Mouse (Mus musculus) MEL (cell line): Measurements from ENCODE around the gene Aars. TPM values are rescaled to one million over a fixed set of nuclear protein-coding genes. Genes with fewer than 3 reads are reported as not detected.
"Not testable (repeated sequence)": the region's sequence is repeated elsewhere in the genome, so short reads cannot be mapped to it uniquely, and the experiment has no call there.

Source experiments
- DNase-seq: peaks from one replicate; pipeline ENCODE4 v3.0.0; 2011; ENCODE audit warnings: low read depth, low spot score
- H3K27ac ChIP-seq: 2 replicates; pipeline ENCODE4 v1.5.1; 2012; ENCODE audit warnings: low read depth, mild to moderate bottlenecking, control low read depth, low read length, moderate library complexity; ENCODE audit not compliant: control insufficient read depth
- H3K27me3 ChIP-seq, 2 experiments: fragments of 150-350 bp in 1 of 2; sonication (generic) in 1 of 2; 2 replicates each; pipeline ENCODE4 v1.6.1; 2012; ENCODE audit warnings: low read length in 2 of 2, mild to moderate bottlenecking in 2 of 2, improper control_type of control experiment in 1 of 2, moderate library complexity in 1 of 2; ENCODE audit not compliant: insufficient read depth in 2 of 2, control insufficient read depth in 1 of 2
- H3K36me3 ChIP-seq, 2 experiments: 2 replicates each; pipeline ENCODE4 v1.6.1; 2012 to 2014; ENCODE audit warnings: low read length in 2 of 2, improper control_type of control experiment in 1 of 2, inconsistent platforms in 1 of 2, mild to moderate bottlenecking in 1 of 2; ENCODE audit not compliant: insufficient read depth in 2 of 2, control insufficient read depth in 1 of 2
- H3K4me1 ChIP-seq, 2 experiments: fragments of 150-350 bp in 1 of 2; sonication (generic) in 1 of 2; 2 replicates each; pipeline ENCODE4 v1.6.1; 2012; ENCODE audit warnings: low read length in 2 of 2, improper control_type of control experiment in 1 of 2, mild to moderate bottlenecking in 1 of 2; ENCODE audit not compliant: insufficient read depth in 2 of 2, control insufficient read depth in 1 of 2
- H3K4me3 ChIP-seq, 2 experiments: fragments of 150-350 bp in 1 of 2; sonication (generic) in 1 of 2; 2 replicates each; pipeline ENCODE4 v1.5.1; 2012; ENCODE audit warnings: low read depth in 2 of 2, low read length in 2 of 2, mild to moderate bottlenecking in 2 of 2, moderate library complexity in 2 of 2, control low read depth in 1 of 2, improper control_type of control experiment in 1 of 2; ENCODE audit not compliant: control insufficient read depth in 1 of 2, insufficient read depth in 1 of 2
- H3K79me2 ChIP-seq: 2 replicates; pipeline ENCODE4 v1.6.1; 2012; ENCODE audit warnings: mild to moderate bottlenecking, low read length, moderate library complexity; ENCODE audit not compliant: control insufficient read depth, poor library complexity, insufficient read depth
- H3K9ac ChIP-seq: 2 replicates; pipeline ENCODE4 v1.6.1; 2012; ENCODE audit warnings: low read depth, mild to moderate bottlenecking, control low read depth, low read length, moderate library complexity; ENCODE audit not compliant: control insufficient read depth, poor library complexity, severe bottlenecking
- H3K9me3 ChIP-seq: fragments of 150-350 bp; sonication (generic); replicated peaks from 2 replicates; pipeline ENCODE4 v1.6.1; 2012; ENCODE audit warnings: mild to moderate bottlenecking, low read length, improper control_type of control experiment, moderate library complexity; ENCODE audit not compliant: insufficient read depth
- CHD1 ChIP-seq: IDR thresholded peaks from 2 replicates; pipeline ENCODE4 v1.6.1; 2012; ENCODE audit warnings: low read depth, mild to moderate bottlenecking, inconsistent platforms, low read length, improper control_type of control experiment
- CHD2 ChIP-seq: IDR thresholded peaks from 2 replicates; pipeline ENCODE4 v1.6.1; 2011; ENCODE audit warnings: low read length, improper control_type of control experiment
- CTCF ChIP-seq, 3 experiments: IDR thresholded peaks in 2 of 3; conservative IDR thresholded peaks in 1 of 3; 2 replicates each; pipeline ENCODE4 v1.5.1; 2011 to 2012; ENCODE audit warnings: low read length in 3 of 3, low read depth in 2 of 3, mild to moderate bottlenecking in 2 of 3, improper control_type of control experiment in 1 of 3, inconsistent platforms in 1 of 3, mixed read lengths in 1 of 3, moderate library complexity in 1 of 3; ENCODE audit not compliant: control insufficient read depth in 1 of 3, insufficient read depth in 1 of 3, poor library complexity in 1 of 3, severe bottlenecking in 1 of 3
- ELF1 ChIP-seq: IDR thresholded peaks from 2 replicates; pipeline ENCODE4 v1.6.1; 2014; ENCODE audit warnings: low read depth, mild to moderate bottlenecking, inconsistent platforms, low read length, improper control_type of control experiment, moderate library complexity
- EP300 ChIP-seq, 2 experiments: IDR thresholded peaks; 2 replicates each; pipeline ENCODE4 v1.6.1; 2011; ENCODE audit warnings: improper control_type of control experiment in 2 of 2, low read length in 2 of 2, low read depth in 1 of 2, mild to moderate bottlenecking in 1 of 2
- GABPA ChIP-seq: IDR thresholded peaks from 2 replicates; pipeline ENCODE4 v1.6.1; 2012; ENCODE audit warnings: low read depth, mild to moderate bottlenecking, inconsistent platforms, low read length, improper control_type of control experiment, moderate library complexity
- GATA1 ChIP-seq: IDR thresholded peaks from 2 replicates; pipeline ENCODE4 v1.6.1; 2011; ENCODE audit warnings: low read depth, low read length, improper control_type of control experiment
- JUND ChIP-seq: IDR thresholded peaks from 2 replicates; pipeline ENCODE4 v1.6.1; 2011; ENCODE audit warnings: low read depth, mild to moderate bottlenecking, improper control_type of control experiment, low read length
- KAT2A ChIP-seq: conservative IDR thresholded peaks from 2 replicates; pipeline ENCODE4 v1.6.1; 2012; ENCODE audit warnings: low read depth, low read length, improper control_type of control experiment, inconsistent platforms
- MAX ChIP-seq: IDR thresholded peaks from 2 replicates; pipeline ENCODE4 v1.6.1; 2011; ENCODE audit warnings: low read length, improper control_type of control experiment
- MAZ ChIP-seq: IDR thresholded peaks from 2 replicates; pipeline ENCODE4 v1.6.1; 2012; ENCODE audit warnings: low read depth, mild to moderate bottlenecking, inconsistent platforms, low read length, improper control_type of control experiment
- MXI1 ChIP-seq: IDR thresholded peaks from 2 replicates; pipeline ENCODE4 v1.6.1; 2011; ENCODE audit warnings: mild to moderate bottlenecking, low read depth, low read length, improper control_type of control experiment
- NELFE ChIP-seq: IDR thresholded peaks from 2 replicates; pipeline ENCODE4 v1.6.1; 2011; ENCODE audit warnings: low read depth, low read length, improper control_type of control experiment
- POLR2A ChIP-seq, 2 experiments: IDR thresholded peaks; 2 replicates each; pipeline ENCODE4 v1.6.1; 2011 to 2012; ENCODE audit warnings: low read length in 2 of 2, mild to moderate bottlenecking in 2 of 2, control low read depth in 1 of 2, improper control_type of control experiment in 1 of 2, low read depth in 1 of 2, moderate library complexity in 1 of 2; ENCODE audit not compliant: control insufficient read depth in 1 of 2, insufficient read depth in 1 of 2, poor library complexity in 1 of 2
- RCOR1 ChIP-seq: IDR thresholded peaks from 2 replicates; pipeline ENCODE4 v1.6.1; 2012; ENCODE audit warnings: low read depth, mild to moderate bottlenecking, inconsistent platforms, low read length, improper control_type of control experiment
- SIN3A ChIP-seq: IDR thresholded peaks from 2 replicates; pipeline ENCODE4 v1.6.1; 2012; ENCODE audit warnings: low read length, improper control_type of control experiment, inconsistent platforms
- TAL1 ChIP-seq: IDR thresholded peaks from 2 replicates; pipeline ENCODE4 v1.6.1; 2012; ENCODE audit warnings: mild to moderate bottlenecking, inconsistent platforms, low read length, moderate library complexity, mixed read lengths
- TBP ChIP-seq: IDR thresholded peaks from 2 replicates; pipeline ENCODE4 v1.8.0; 2011; ENCODE audit warnings: low read depth, low read length, improper control_type of control experiment
- UBTF ChIP-seq: IDR thresholded peaks from 2 replicates; pipeline ENCODE4 v1.6.1; 2012; ENCODE audit warnings: low read depth, mild to moderate bottlenecking, inconsistent platforms, low read length, improper control_type of control experiment, moderate library complexity, borderline replicate concordance; ENCODE audit not compliant: insufficient read depth
- USF1 ChIP-seq: IDR thresholded peaks from 2 replicates; pipeline ENCODE4 v1.6.1; 2014; ENCODE audit warnings: low read depth, mild to moderate bottlenecking, inconsistent platforms, low read length, improper control_type of control experiment, moderate library complexity
- ZNF384 ChIP-seq: IDR thresholded peaks from 2 replicates; pipeline ENCODE4 v1.6.1; 2012; ENCODE audit warnings: low read depth, mild to moderate bottlenecking, inconsistent platforms, low read length, improper control_type of control experiment
- polyA plus RNA-seq, 2 experiments: library from polyadenylated mRNA; stranded (reverse) in 1 of 2; unstranded in 1 of 2; fragments of >175 nt in 1 of 2; fragments of >200 nt in 1 of 2; gene quantifications; 2 replicates each; pipeline versions ENCODE4 v1.2.1 to v1.2.4; 2012; ENCODE audit warnings: low replicate concordance in 2 of 2, low read depth in 1 of 2; ENCODE audit not compliant: insufficient read length in 2 of 2, insufficient read depth in 1 of 2, missing spikeins in 1 of 2
- total RNA-seq: library from RNA; depleted of rRNA; stranded (reverse); fragments of 300-350 nt; gene quantifications from 2 replicates; pipeline ENCODE4 v1.2.3, GENCODE M21; 2012

Gene Aars
- total and polyA plus RNA-seq, 3 experiments = 25.1 to 162 (median 106) TPM

DNA sequence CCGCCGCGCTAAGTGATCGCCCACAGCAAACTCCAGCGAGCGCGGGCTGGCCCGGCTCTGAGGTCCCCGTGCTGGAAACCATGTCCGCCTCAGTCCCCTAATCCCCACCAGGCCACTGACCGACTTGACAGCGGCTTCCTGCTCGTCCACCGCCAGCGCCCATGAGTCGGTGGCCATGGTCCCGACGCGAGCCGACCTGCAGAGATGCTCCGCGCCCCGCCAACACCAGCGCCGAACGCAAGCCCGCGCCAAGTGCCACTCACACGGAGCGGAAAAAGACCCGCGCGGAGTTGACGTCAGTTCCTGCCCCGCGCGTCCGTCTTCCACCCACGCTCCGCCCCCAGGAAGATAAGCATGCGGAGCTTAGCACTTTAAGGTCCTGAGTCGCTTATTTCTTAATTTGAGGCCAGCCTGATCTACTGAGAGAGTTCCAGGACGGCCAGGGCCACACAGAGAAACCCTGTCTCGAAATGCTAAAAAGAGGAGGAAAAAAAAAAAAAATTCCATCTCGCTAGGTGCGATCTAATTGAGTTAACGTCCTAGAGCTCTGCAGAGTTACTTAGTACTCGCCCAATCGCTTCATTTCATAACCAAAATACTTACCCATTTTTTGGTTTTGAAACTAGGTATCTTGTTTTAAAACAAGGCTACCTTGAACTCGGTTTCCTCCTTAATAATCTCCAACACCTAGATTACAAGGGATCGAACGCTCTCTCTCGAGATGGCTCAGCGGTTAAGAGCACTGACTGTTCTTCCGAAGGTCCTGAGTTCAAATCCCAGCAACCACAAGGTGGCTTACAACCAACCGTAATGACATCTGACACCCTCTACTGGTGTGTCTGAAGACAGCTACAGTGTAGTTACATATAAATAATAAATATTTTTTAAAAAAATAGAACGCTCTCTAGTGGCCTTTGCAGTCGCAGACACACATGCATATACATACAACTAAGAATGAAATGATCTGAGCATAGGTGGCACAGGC, 35.1 kb upstream of the Aars start, which contains the start of gene Ddx19a (continued):
- 0 out of 2 replicates have a peak, but pooled peaks have one; percentile 61 for TF ChIP-seq MAZ
- peak; percentile 89 to 90 for TF ChIP-seq POLR2A (IDR thresholded peaks at IDR 0.05; ENCODE audit: control insufficient read depth in 1 of 2, insufficient read depth in 1 of 2, low read depth in 1 of 2, low read length in 2 of 2, poor library complexity in 1 of 2)
- peak in 1 of 2 experiments; percentile 49; a peak in 1 of 4 replicates for TF ChIP-seq EP300 (IDR thresholded peaks at IDR 0.05; ENCODE audit: low read depth in 1 of 2, low read length in 2 of 2)
- peak; percentile 47; the same call in 1 of the 2 replicates for TF ChIP-seq KAT2A
- no peak for TF ChIP-seq UBTF

DNA sequence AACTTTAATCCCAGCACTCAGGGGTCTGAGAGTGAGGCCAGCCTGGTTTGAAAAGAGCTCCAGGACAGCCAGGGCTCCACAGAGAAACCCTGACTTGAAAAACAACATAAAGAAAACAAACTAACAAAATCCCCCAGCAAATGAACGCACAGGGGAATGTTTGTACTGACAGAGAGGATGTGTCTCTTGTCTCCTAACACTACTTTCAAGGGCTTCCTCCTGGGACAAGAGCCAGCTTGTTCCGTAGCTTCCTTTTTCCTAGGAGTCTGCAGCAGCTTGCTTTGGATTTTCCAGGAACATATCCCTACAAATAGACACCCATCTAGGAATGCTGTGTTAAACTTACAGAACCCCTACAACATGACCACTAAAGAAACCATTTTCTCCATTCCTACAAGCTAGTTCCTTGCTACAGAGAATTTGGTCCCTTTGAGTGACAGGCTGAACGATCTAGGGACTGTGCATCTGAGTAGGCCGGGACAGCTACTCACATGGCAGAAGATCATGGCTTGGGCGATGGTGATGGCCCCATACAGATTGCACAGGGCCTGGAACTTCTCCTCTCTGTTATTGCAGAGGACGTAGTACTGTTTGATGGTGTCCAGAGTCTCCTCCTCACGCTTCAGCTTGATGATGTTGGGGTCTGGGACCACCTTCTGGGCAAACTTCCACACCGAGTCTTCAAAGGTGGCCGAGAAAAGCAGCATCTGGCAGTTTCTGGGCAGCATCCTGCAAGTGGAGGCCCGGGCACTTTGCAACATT, 22.5 kb upstream of the Aars start:
- H3K27ac ChIP-seq, H3K36me3 ChIP-seq: not testable (repeated sequence)

DNA sequence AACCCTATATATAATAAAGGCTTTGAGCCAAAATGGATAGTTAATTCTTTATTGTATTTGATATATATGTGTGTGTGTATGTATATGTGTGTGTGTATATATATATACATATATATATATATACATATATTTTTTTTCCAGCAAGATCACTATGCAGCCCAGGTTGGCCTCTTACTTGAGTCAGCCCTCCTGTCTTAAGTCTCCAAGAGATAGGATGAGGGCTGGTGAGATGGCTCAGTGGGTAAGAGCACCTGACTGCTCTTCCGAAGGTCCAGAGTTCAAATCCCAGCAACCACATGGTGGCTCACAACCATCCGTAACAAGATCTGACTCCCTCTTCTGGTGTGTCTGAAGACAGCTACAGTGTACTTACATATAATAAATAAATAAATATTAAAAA, 6.3 kb upstream of the Aars start:
- DNase-seq = peak; percentile 17
- not testable (repeated sequence) for H3K27me3 ChIP-seq, H3K27ac ChIP-seq

More for the DNA sequence above, 22.5 kb upstream of the Aars start:
- H3K4me3 ChIP-seq, H3K4me1 ChIP-seq, H3K9me3 ChIP-seq, H3K27me3 ChIP-seq, DNase-seq, H3K9ac ChIP-seq, H3K79me2 ChIP-seq: not testable (repeated sequence)

DNA sequence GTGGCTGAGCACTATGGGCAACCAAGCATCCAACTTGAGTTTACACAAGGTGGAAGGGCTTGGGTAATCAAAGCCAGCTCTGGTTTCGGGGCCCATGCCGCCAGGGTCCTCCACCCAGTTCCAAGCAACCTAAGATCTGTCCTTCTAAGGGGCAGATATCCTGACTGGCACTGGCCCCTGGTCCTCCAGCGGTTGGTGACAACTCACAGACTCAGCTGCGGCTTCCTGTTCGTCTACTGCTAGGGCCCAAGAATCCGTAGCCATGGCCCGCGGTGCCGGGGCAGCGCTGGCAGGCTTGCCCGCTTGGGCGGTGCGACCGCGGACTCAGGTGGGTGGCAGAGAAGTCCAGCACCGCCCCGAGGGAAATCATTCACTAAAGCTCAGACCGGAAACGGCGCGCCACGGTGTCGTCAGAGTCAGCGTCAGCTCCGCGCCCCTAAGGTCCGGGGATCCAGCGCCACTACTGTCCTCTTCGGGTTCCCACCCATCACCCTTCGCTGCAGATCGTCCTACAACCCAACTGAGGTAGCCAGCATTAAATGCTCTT, 5.5 kb upstream of the Aars start:
- peak overlapping the region; percentile 94 to 96 for H3K4me3 ChIP-seq
- H3K27ac ChIP-seq = peak overlapping the region; percentile 61
- H3K9me3 ChIP-seq = no peaks in the 10 kb centered on the region
- H3K27me3 ChIP-seq = no peaks in the 10 kb centered on the region
- H3K9ac ChIP-seq = peak overlapping the region; percentile 83
- H3K79me2 ChIP-seq = peaks cover 10% of the 10 kb centered on the region
- peaks cover 0 to 16% of the 10 kb centered on the region in 2 experiments; a peak in 2 of 4 replicates for H3K36me3 ChIP-seq
- DNase-seq = peak; percentile 92
- peaks cover 0 to 8% of the 10 kb centered on the region in 2 experiments; a peak in 2 of 4 replicates for H3K4me1 ChIP-seq
- TF ChIP-seq CHD2 (no peak), USF1 (0 out of 2 replicates have a peak, but pooled peaks have one; percentile 20), ELF1 (peak; percentile 90), ZNF384 (no peak), JUND (no peak), GATA1 (no peak), SIN3A (peak; percentile 95), NELFE (peak; percentile 76), GABPA (no peak), MAX (0 out of 2 replicates have a peak, but pooled peaks have one; percentile 58), CHD1 (no peak), MXI1 (peak; percentile 84), CTCF (IDR thresholded peaks at IDR 0.05 in 2 of 3, conservative IDR thresholded peaks at IDR 0.05 in 1 of 3; ENCODE audit: control insufficient read depth in 1 of 3, insufficient read depth in 1 of 3, low read depth in 2 of 3, low read length in 3 of 3, poor library complexity in 1 of 3, severe bottlenecking in 1 of 3) (no peak), MAZ (peak; percentile 58; the same call in 1 of the 2 replicates), RCOR1 (peak; percentile 20; the same call in 1 of the 2 replicates), TAL1 (no peak)

More for the DNA sequence above, 6.3 kb upstream of the Aars start:
- not testable (repeated sequence) for H3K79me2 ChIP-seq, H3K4me3 ChIP-seq, H3K9me3 ChIP-seq
- peak; percentile 81 for TF ChIP-seq TBP
- TF ChIP-seq, all 39 proteins: peak for 1; not testable (repeated sequence) for 38
- peaks cover 0 to 16% of the 10 kb centered on the region in 2 experiments; a peak in 2 of 4 replicates for H3K36me3 ChIP-seq
- not testable (repeated sequence) for H3K9ac ChIP-seq, H3K4me1 ChIP-seq
